ENCODE assay signal across 8 mouse cellular contexts in genomic region chr15:89211716-89212461, GRCm38 (mm10). TPM values are rescaled to one million over a fixed set of nuclear protein-coding genes. Genes with fewer than 3 reads are reported as not detected.
DNase-seq lines count a peak whose midpoint lies in the region; ATAC-seq and TF ChIP-seq lines count a peak whose summit lies in the region.

No protein-coding gene starts in this region.

- TF ChIP-seq EP300 in liver, embryonic 14.5 days (IDR thresholded peaks at IDR 0.05; ENCODE audit: low read depth) = 0 out of 2 replicates have a peak, but pooled peaks have one; percentile 8

- H3K27me3 ChIP-seq in hindbrain, embryonic 16.5 days (replicated peaks; ENCODE audit: control insufficient read depth, insufficient read depth, low read length) = no peaks in the 10 kb centered on the region
- H3K27me3 ChIP-seq in liver, embryonic 14.5 days (ENCODE audit: control insufficient read depth, insufficient read depth, low read length) = no peaks in the 10 kb centered on the region
- no peaks in the 10 kb centered on the region for H3K27me3 ChIP-seq in neural tube, embryonic 11.5 days (ENCODE audit: control insufficient read depth, insufficient read depth, low read length)

- peak overlapping the region; percentile 92 for H3K27ac ChIP-seq in hindbrain, embryonic 16.5 days (ENCODE audit: low read depth, low read length)
- peak overlapping the region; percentile 94 for H3K27ac ChIP-seq in liver, embryonic 14.5 days
- H3K27ac ChIP-seq in neural tube, embryonic 11.5 days (ENCODE audit: low read depth, low read length) = peak overlapping the region; percentile 94

- under 1% methylated on average over 32 of the region's 35 CpGs for WGBS in hindbrain, embryonic 16.5 days
- 3% methylated on average over 34 of the region's 35 CpGs for WGBS in liver, embryonic 14.5 days (ENCODE audit: insufficient replicate concordance)
- WGBS in neural tube, embryonic 11.5 days = 1% methylated on average over 33 of the region's 35 CpGs

- peak overlapping the region; percentile 90 for H3K4me3 ChIP-seq in hindbrain, embryonic 16.5 days (ENCODE audit: low read length)
- peak overlapping the region; percentile 85 to 88 for H3K4me3 ChIP-seq in liver, embryonic 14.5 days (ENCODE audit: insufficient read depth in 1 of 2, low read depth in 2 of 2, low read length in 2 of 2)
- peak overlapping the region; percentile 95 for H3K4me3 ChIP-seq in neural tube, embryonic 11.5 days (ENCODE audit: low read depth, low read length)

- DNase-seq in layer of hippocampus, postnatal 25 days (ENCODE audit: extremely low spot score in 1 of 2, low spot score in 1 of 2) = peak; percentile 17 to 22
- DNase-seq in layer of hippocampus, adult 9-10 months (ENCODE audit: low spot score) = no peak
- peak; percentile 33 for DNase-seq in R1 (ENCODE audit: low read depth, low spot score)
- DNase-seq in liver, embryonic 14.5 days (ENCODE audit: low read depth in 3 of 3, low spot score in 3 of 3) = peak; percentile 62 to 68 (median 64)
- DNase-seq in neural tube, embryonic 11.5 days (ENCODE audit: low spot score) = peak; percentile 20
- no peak for DNase-seq in yolk sac, embryonic 10.5 days (ENCODE audit: low spot score)

- ATAC-seq in erythroid progenitor cell, adult 5-6 weeks (replicated peaks; ENCODE audit: low FRiP score, poor library complexity, severe bottlenecking) = peak; percentile 67
- peak; percentile 60 for ATAC-seq in hindbrain, embryonic 16.5 days
- ATAC-seq in liver, embryonic 14.5 days (ENCODE audit: insufficient read depth) = peak; percentile 54
- ATAC-seq in neural tube, embryonic 11.5 days (ENCODE audit: insufficient read depth, low FRiP score, low TSS enrichment) = peak; percentile 58; the same call in 1 of the 2 replicates

- peaks cover 3% of the 10 kb centered on the region; the same call in 1 of the 2 replicates for H3K9me3 ChIP-seq in hindbrain, embryonic 16.5 days (ENCODE audit: control insufficient read depth, low read length)
- H3K9me3 ChIP-seq in liver, embryonic 14.5 days (ENCODE audit: control insufficient read depth, low read length) = peaks cover 2% of the 10 kb centered on the region
- no peaks in the 10 kb centered on the region for H3K9me3 ChIP-seq in neural tube, embryonic 11.5 days (ENCODE audit: control insufficient read depth, low read length)

- H3K4me2 ChIP-seq in hindbrain, embryonic 16.5 days (ENCODE audit: low read length) = peak overlapping the region; percentile 61
- peak overlapping the region; percentile 86 for H3K4me2 ChIP-seq in liver, embryonic 14.5 days (ENCODE audit: low read depth)
- peak overlapping the region; percentile 81 for H3K4me2 ChIP-seq in neural tube, embryonic 11.5 days (ENCODE audit: low read depth)

- peaks cover 26% of the 10 kb centered on the region for H3K4me1 ChIP-seq in hindbrain, embryonic 16.5 days (ENCODE audit: control insufficient read depth, insufficient read depth, low read depth, low read length)
- H3K4me1 ChIP-seq in liver, embryonic 14.5 days (replicated peaks; ENCODE audit: control insufficient read depth in 2 of 2, insufficient read depth in 2 of 2, low read length in 1 of 2) = peaks cover 32 to 46% of the 10 kb centered on the region in 2 experiments
- peaks cover 6% of the 10 kb centered on the region; the same call in 1 of the 2 replicates for H3K4me1 ChIP-seq in neural tube, embryonic 11.5 days (ENCODE audit: control insufficient read depth, insufficient read depth, low read length)

- peak overlapping the region; percentile 100 for H3K9ac ChIP-seq in hindbrain, embryonic 16.5 days (ENCODE audit: low read depth, low read length)
- peak overlapping the region; percentile 100 for H3K9ac ChIP-seq in liver, embryonic 14.5 days (replicated peaks)
- H3K9ac ChIP-seq in neural tube, embryonic 11.5 days (ENCODE audit: low read length) = peak overlapping the region; percentile 98

- H3K36me3 ChIP-seq in hindbrain, embryonic 16.5 days (ENCODE audit: control insufficient read depth, insufficient read depth, low read length) = peaks cover 13% of the 10 kb centered on the region
- H3K36me3 ChIP-seq in liver, embryonic 14.5 days (replicated peaks; ENCODE audit: control insufficient read depth, insufficient read depth, low read depth) = peaks cover 6% of the 10 kb centered on the region; the same call in 1 of the 2 replicates
- H3K36me3 ChIP-seq in neural tube, embryonic 11.5 days (ENCODE audit: control insufficient read depth, insufficient read depth, low read length) = peaks cover 6% of the 10 kb centered on the region

- no peak for TF ChIP-seq CTCF in liver, embryonic 14.5 days (IDR thresholded peaks at IDR 0.05; ENCODE audit: low read depth)

RNA-seq across cellular contexts. Expression of gene Ppp6r2, which starts 0.5 kb away (rescaled TPM):
- 100 to 1,000 TPM; 164 to 166 TPM for total RNA-seq in layer of hippocampus, postnatal 25 days (2021)
- total RNA-seq in erythroid progenitor cell, adult 5-6 weeks (2015; ENCODE audit: low replicate concordance) = 59.1 and 61.6 TPM in 2 replicates
- total RNA-seq in erythroid progenitor cell, adult 5-6 weeks (2017; ENCODE audit: low replicate concordance) = 55.4 and 79.1 TPM in 2 replicates
- polyA plus RNA-seq in hindbrain, embryonic 16.5 days (2015; fragmentation: Nextera tagmentation; extraction: Ambion mirVana) = 59.4 and 71.5 TPM in 2 replicates
- polyA plus RNA-seq in liver, embryonic 14.5 days (2012; rRNA removed) = 11.6 and 15.3 TPM in 2 replicates
- polyA plus RNA-seq in liver, embryonic 14.5 days (2014; fragmentation: Nextera tagmentation; extraction: Ambion mirVana) = 17.7 and 19.5 TPM in 2 replicates
- polyA plus RNA-seq in neural tube, embryonic 11.5 days (2014; fragmentation: Nextera tagmentation; extraction: Ambion mirVana) = 45.2 and 47.1 TPM in 2 replicates

RNA-seq across cellular contexts. Expression of gene Dennd6b, which starts 15.6 kb away (rescaled TPM):
- total RNA-seq in layer of hippocampus, postnatal 25 days (2021) = 10 to 100 TPM; 33.3 to 42.0 TPM
- 1.7 TPM in 1 of 2 replicates, not detected in the other for total RNA-seq in erythroid progenitor cell, adult 5-6 weeks (2015; ENCODE audit: low replicate concordance)
- 0.76 and 1.5 TPM in 2 replicates for total RNA-seq in erythroid progenitor cell, adult 5-6 weeks (2017; ENCODE audit: low replicate concordance)
- 86.6 and 93.2 TPM in 2 replicates for polyA plus RNA-seq in hindbrain, embryonic 16.5 days (2015; fragmentation: Nextera tagmentation; extraction: Ambion mirVana)
- 4.5 TPM in 2 replicates for polyA plus RNA-seq in liver, embryonic 14.5 days (2012; rRNA removed)
- polyA plus RNA-seq in liver, embryonic 14.5 days (2014; fragmentation: Nextera tagmentation; extraction: Ambion mirVana) = 1.6 and 2.4 TPM in 2 replicates
- polyA plus RNA-seq in neural tube, embryonic 11.5 days (2014; fragmentation: Nextera tagmentation; extraction: Ambion mirVana) = 30.5 and 33.6 TPM in 2 replicates

RNA-seq across cellular contexts. Expression of gene Plxnb2, which starts 31.3 kb away (rescaled TPM):
- total RNA-seq in layer of hippocampus, postnatal 25 days (2021) = 10 to 100 TPM; 50.0 to 56.5 TPM
- 7.2 and 9.2 TPM in 2 replicates for total RNA-seq in erythroid progenitor cell, adult 5-6 weeks (2015; ENCODE audit: low replicate concordance)
- total RNA-seq in erythroid progenitor cell, adult 5-6 weeks (2017; ENCODE audit: low replicate concordance) = 1.9 and 8.2 TPM in 2 replicates
- 85.2 and 106 TPM in 2 replicates for polyA plus RNA-seq in hindbrain, embryonic 16.5 days (2015; fragmentation: Nextera tagmentation; extraction: Ambion mirVana)
- 21.6 and 23.7 TPM in 2 replicates for polyA plus RNA-seq in liver, embryonic 14.5 days (2012; rRNA removed)
- 16.4 and 18.3 TPM in 2 replicates for polyA plus RNA-seq in liver, embryonic 14.5 days (2014; fragmentation: Nextera tagmentation; extraction: Ambion mirVana)
- polyA plus RNA-seq in neural tube, embryonic 11.5 days (2014; fragmentation: Nextera tagmentation; extraction: Ambion mirVana) = 112 and 117 TPM in 2 replicates

Comparison
In these comparisons a context has a peak if more than half of its experiments do, and no peak if none do; other contexts are left out.
1. DNase-seq: peak in layer of hippocampus, postnatal 25 days (2 of 2), R1 (single experiment), liver, embryonic 14.5 days (3 of 3) and neural tube, embryonic 11.5 days (single experiment); none in layer of hippocampus, adult 9-10 months (single experiment) and yolk sac, embryonic 10.5 days (single experiment).
2. Peak in every context shown above with its lines, with median percentiles within 50 percentile points of each other: ATAC-seq, H3K27ac ChIP-seq, H3K4me2 ChIP-seq, H3K4me3 ChIP-seq and H3K9ac ChIP-seq.